Mouse (Mus musculus): ENCODE data around the gene Med27.

DNA sequence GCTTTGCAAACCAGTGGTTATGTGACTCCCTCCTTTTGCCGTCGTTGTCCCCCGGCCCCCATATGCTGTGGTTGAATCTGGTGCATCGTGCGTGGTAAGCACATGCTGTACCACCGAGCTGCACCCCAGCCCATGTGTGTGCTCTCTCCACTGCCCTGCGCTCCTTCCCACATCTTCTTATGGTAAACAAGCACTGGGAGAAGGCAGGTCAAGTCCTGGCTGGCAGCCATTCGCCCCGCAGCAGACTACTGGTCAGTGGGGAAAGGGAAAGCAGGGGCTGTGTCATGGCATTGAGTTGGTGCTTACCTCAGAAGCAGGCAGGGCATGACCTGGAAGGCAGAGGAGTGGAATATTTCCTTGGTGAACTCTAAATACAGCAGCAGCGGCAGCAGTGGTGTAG lies 58.3 kb downstream of the Med27 start:
- TF ChIP-seq CTCF (conservative IDR thresholded peaks at IDR 0.05; ENCODE audit: insufficient read depth, insufficient read length, low read depth, low read length) (no peak), POLR2A (IDR thresholded peaks at IDR 0.05; ENCODE audit: low read depth, low read length) (no peak)

Measured in kidney, adult 2 months (tissue).